Mouse (Mus musculus) urinary bladder, postnatal 4 days (tissue): ENCODE measurements around the gene Crip1.
A peak's percentile ranks its signal among the peaks of the same experiment; 100 is the strongest.

Experiments
- DNase-seq, 2 experiments: peaks; one replicate each; pipeline ENCODE4 v3.0.0; 2021 to 2022; ENCODE audit warnings: low spot score in 2 of 2

Gene Crip1

GRCm38 (mm10) chr12:113145591-113145990 is 525 bp upstream of the Crip1 start:
- no peak for DNase-seq

- DNase-seq, result no peak
Observed at GRCm38 (mm10) chr12:113147481-113147880, 1.4 kb downstream of the Crip1 start.

GRCm38 (mm10) chr12:113148381-113149035 is 2.4 kb downstream of the Crip1 start:
- DNase-seq, result peak in 1 of 2 experiments; percentile 49

- no peak for DNase-seq
Observed at GRCm38 (mm10) chr12:113149341-113149740, 3.2 kb downstream of the Crip1 start.

GRCm38 (mm10) chr12:113149896-113150295 is 3.8 kb downstream of the Crip1 start:
- DNase-seq, result no peak

- DNase-seq, result no peak
Observed at GRCm38 (mm10) chr12:113150591-113150990, 4.5 kb downstream of the Crip1 start.

GRCm38 (mm10) chr12:113151046-113151445 is 4.9 kb downstream of the Crip1 start:
- DNase-seq, result no peak

- peak in 1 of 2 experiments; percentile 51 for DNase-seq
Observed at GRCm38 (mm10) chr12:113151661-113152271, 5.7 kb downstream of the Crip1 start.

GRCm38 (mm10) chr12:113152272-113152661 is 6.2 kb downstream of the Crip1 start:
- DNase-seq, result no peak

- DNase-seq, result no peak
Observed at GRCm38 (mm10) chr12:113152991-113153525, 6.9 kb downstream of the Crip1 start.

- no peak for DNase-seq
Observed at GRCm38 (mm10) chr12:113153971-113154370, 7.9 kb downstream of the Crip1 start.

- no peak for DNase-seq
Observed at GRCm38 (mm10) chr12:113154747-113155075, 8.6 kb downstream of the Crip1 start.

- peak in 1 of 2 experiments; percentile 50 for DNase-seq
Observed at GRCm38 (mm10) chr12:113155076-113155771, 9.1 kb downstream of the Crip1 start.

GRCm38 (mm10) chr12:113155887-113156539 is 9.9 kb downstream of the Crip1 start, which contains the start of gene Tedc1:
Gene Tedc1, plus strand, starts transcription at chr12:113156421.
- peak; percentile 100 for DNase-seq

GRCm38 (mm10) chr12:113156540-113156929 is 10.4 kb downstream of the Crip1 start:
- no peak for DNase-seq

- DNase-seq, result no peak
Observed at GRCm38 (mm10) chr12:113157002-113157401, 10.9 kb downstream of the Crip1 start.

- DNase-seq, result no peak
Observed at GRCm38 (mm10) chr12:113157521-113157920, 11.4 kb downstream of the Crip1 start.

GRCm38 (mm10) chr12:113157971-113158370 is 11.9 kb downstream of the Crip1 start:
- DNase-seq, result no peak

- DNase-seq, result no peak
Observed at GRCm38 (mm10) chr12:113163561-113164006, 17.5 kb downstream of the Crip1 start.

GRCm38 (mm10) chr12:113168031-113168536 is 22.0 kb downstream of the Crip1 start:
- DNase-seq, result no peak

GRCm38 (mm10) chr12:113176960-113177725 is 31.0 kb downstream of the Crip1 start:
- DNase-seq, result no peak
